Mouse (Mus musculus) hindbrain, embryonic 10.5 days (tissue): ENCODE results near the gene Il10ra. TPM values are rescaled to one million over a fixed set of nuclear protein-coding genes. Genes with fewer than 3 reads are reported as not detected.
A peak's percentile ranks its signal among the peaks of the same experiment; 100 is the strongest.

Experiments
- DNase-seq: peaks from one replicate; pipeline ENCODE4 v3.0.0-alpha.2; 2017; ENCODE audit warnings: low spot score
- H3K27ac ChIP-seq: fragments of 300-500 bp; sonication (generic); 2 replicates; pipeline ENCODE4 v1.5.1; 2016; ENCODE audit warnings: mild to moderate bottlenecking, moderate library complexity
- H3K27me3 ChIP-seq: fragments of 300-500 bp; sonication (generic); 2 replicates; pipeline ENCODE4 v1.6.1; 2016; ENCODE audit warnings: mild to moderate bottlenecking; ENCODE audit not compliant: poor library complexity, insufficient read depth, severe bottlenecking
- H3K36me3 ChIP-seq: fragments of 300-500 bp; sonication (generic); 2 replicates; pipeline ENCODE4 v1.6.1; 2016; ENCODE audit warnings: mild to moderate bottlenecking, moderate library complexity
- H3K4me1 ChIP-seq: fragments of 300-500 bp; sonication (generic); replicated peaks from 2 replicates; pipeline ENCODE4 v1.6.1; 2016; ENCODE audit warnings: mild to moderate bottlenecking
- H3K4me3 ChIP-seq: fragments of 300-500 bp; sonication (generic); 2 replicates; pipeline ENCODE4 v1.5.1; 2016; ENCODE audit warnings: mild to moderate bottlenecking, moderate library complexity
- H3K9me3 ChIP-seq: fragments of 300-500 bp; sonication (generic); 2 replicates; pipeline ENCODE4 v1.6.1; 2016; ENCODE audit warnings: mild to moderate bottlenecking, moderate library complexity
- WGBS: fragments of 180-500 bp; shearing (Covaris S2); methylation state at CpG from one replicate; pipeline ENCODE4 v1.1.7; 2016; 5-methylcytosine and 5-hydroxymethylcytosine counted together
- polyA plus RNA-seq: library from polyadenylated mRNA; unstranded; fragments of >200 nt; fragmentation: Nextera tagmentation; extraction: Ambion mirVana; gene quantifications from 2 replicates; pipeline ENCODE4 v1.2.1, GENCODE M21; 2016

The Il10ra gene
- polyA plus RNA-seq, 1 experiment from 2014 or later: 0.65 TPM

DNA sequence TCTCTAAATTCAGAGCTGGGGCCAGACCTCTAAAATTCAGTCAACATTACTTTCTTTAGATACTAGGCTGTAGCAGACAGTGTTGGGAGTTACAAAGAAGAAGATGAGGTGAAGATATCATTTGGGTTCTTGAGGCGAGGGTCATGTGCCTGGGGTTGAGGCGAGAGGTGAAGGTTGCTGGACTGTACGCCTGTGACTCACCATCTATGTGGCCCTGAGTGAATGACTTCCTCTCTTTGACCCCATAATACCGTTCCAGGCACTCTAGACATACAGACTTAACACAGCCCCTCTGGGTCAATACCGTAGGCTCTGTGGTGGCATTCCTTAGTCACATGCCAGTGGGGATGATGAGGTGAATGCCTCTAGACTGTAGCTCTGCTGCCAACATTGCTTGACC, 13.5 kb upstream of the Il10ra start:
- H3K4me1 ChIP-seq: no peaks in the 10 kb centered on the region
- no peak for DNase-seq
- H3K27ac ChIP-seq: no peak overlapping the region
- H3K9me3 ChIP-seq: no peaks in the 10 kb centered on the region
- no peaks in the 10 kb centered on the region for H3K27me3 ChIP-seq
- H3K4me3 ChIP-seq: no peak overlapping the region
- H3K36me3 ChIP-seq: no peaks in the 10 kb centered on the region
- WGBS: 90% methylated on average over 5 of the region's 5 CpGs

DNA sequence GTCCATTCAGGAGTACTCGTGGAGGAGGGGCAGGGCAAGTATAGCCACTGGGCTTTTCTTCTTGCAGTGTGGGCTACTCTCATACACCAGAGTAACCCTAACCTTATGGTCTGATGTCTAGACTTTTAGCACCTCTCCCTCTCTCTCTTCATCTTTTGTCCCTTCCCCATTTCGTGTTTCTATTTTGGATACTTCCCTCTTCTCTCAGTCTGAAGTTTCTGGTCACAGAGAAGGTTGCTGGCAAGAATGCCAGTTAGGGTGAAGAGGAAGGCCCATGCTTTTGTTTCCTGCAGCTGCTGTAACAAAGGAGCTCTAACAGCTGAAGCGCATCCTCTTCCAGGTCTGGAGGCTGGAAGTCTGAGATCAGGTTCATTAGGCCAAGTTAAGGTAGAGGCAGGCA, 11.9 kb upstream of the Il10ra start:
- H3K36me3 ChIP-seq: no peaks in the 10 kb centered on the region
- no peaks in the 10 kb centered on the region for H3K4me1 ChIP-seq
- no peaks in the 10 kb centered on the region for H3K9me3 ChIP-seq
- 71% methylated on average over 3 of the region's 3 CpGs for WGBS
- no peak overlapping the region for H3K4me3 ChIP-seq
- DNase-seq: no peak
- no peak overlapping the region for H3K27ac ChIP-seq
- H3K27me3 ChIP-seq: no peaks in the 10 kb centered on the region

DNA sequence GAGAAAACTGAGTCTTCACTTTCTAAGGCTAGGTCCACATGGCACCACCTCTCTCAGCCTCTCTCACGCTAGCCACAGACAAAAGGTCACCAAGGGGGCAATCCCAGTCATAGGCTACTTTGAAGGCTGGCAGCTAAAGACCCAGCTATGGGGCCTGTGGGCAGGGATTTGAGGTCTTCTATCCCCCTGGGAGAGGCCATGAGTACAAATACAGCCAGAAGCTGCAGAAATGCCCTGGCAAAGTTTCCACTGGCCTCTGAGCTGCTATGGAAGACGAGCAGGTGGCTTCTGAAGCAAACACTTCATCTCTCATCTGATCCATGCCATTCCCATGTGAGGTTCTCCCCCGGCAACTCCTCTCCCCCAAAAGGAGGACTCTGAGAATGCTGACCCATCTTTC, 11.1 kb upstream of the Il10ra start:
- no peak overlapping the region for H3K4me3 ChIP-seq
- WGBS: 78% methylated on average over 3 of the region's 3 CpGs
- no peaks in the 10 kb centered on the region for H3K36me3 ChIP-seq
- no peaks in the 10 kb centered on the region for H3K9me3 ChIP-seq
- H3K27ac ChIP-seq: no peak overlapping the region
- DNase-seq: no peak
- no peaks in the 10 kb centered on the region for H3K27me3 ChIP-seq
- H3K4me1 ChIP-seq: no peaks in the 10 kb centered on the region

DNA sequence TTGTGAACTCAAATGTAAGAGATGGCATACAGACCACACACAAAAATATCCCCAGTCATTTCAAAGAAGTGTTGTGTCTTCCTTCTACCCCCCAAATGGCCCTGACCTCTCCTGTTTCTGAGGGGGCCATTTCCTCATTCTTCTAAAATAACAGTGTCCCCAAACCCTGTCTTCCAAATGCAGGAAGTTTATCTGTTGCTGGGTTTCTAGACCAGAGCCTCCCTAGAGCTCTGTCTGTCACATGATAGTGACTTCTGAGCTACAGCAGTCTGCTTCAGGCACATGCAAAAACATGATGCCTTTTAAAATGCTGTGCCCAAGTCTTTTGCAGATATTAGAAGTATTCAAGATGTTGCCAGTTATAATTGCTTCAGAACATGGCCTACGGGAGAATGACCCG, 5.7 kb upstream of the Il10ra start:
- DNase-seq: no peak
- no peaks in the 10 kb centered on the region for H3K36me3 ChIP-seq
- WGBS: 93% methylated on average over 2 of the region's 2 CpGs
- H3K4me1 ChIP-seq: no peaks in the 10 kb centered on the region
- peaks cover 28% of the 10 kb centered on the region for H3K27me3 ChIP-seq
- H3K4me3 ChIP-seq: no peak overlapping the region
- no peak overlapping the region for H3K27ac ChIP-seq
- no peaks in the 10 kb centered on the region for H3K9me3 ChIP-seq

DNA sequence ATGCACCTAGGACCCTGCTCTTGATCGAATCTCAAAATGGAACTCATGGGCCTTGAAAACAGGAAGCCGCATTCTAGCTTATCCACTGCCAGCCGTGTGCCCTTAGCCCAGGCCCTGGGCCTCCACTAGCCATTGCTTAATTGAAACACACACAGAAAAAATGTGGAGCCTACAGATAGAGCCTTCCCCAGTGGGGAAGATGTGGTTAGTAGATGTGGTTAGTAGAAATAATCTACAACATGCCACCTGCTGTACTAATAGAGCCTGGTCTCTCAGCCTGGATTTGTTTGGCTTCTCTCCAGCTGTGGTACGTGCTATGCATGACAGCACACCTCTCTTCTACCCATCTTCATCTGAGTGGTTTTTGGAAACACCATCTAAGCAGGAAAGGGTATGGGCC, 5.3 kb upstream of the Il10ra start:
- DNase-seq: no peak
- no peaks in the 10 kb centered on the region for H3K9me3 ChIP-seq
- 90% methylated on average over 4 of the region's 4 CpGs for WGBS
- no peaks in the 10 kb centered on the region for H3K36me3 ChIP-seq
- H3K27me3 ChIP-seq: peaks cover 32% of the 10 kb centered on the region
- H3K27ac ChIP-seq: no peak overlapping the region
- H3K4me1 ChIP-seq: peaks cover 2% of the 10 kb centered on the region; the same call in 1 of the 2 replicates
- no peak overlapping the region for H3K4me3 ChIP-seq

DNA sequence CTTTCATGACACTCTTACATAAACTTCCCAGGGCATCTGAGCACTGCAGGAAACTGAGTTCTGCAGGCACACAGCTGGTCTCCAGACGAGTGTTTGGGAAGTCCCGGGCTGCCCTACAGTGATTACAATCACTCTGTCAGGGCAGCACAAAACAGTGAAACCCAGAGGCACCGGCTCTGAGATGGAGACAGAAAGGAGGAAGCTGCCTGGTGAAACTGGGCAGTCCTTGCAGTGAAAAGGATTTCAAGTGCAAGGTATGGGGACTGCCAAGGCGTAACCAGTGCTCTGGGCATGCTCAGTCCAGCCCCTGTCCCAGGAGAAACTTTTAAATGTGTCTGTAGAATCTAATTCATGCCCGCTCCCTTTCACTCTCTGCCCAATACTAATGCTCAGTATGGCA, 3.3 kb upstream of the Il10ra start:
- Histone ChIP-seq H3K27me3 (peaks cover 52% of the 10 kb centered on the region), H3K4me3 (no peak overlapping the region), H3K36me3 (no peaks in the 10 kb centered on the region), H3K9me3 (no peaks in the 10 kb centered on the region), H3K4me1 (peaks cover 20% of the 10 kb centered on the region), H3K27ac (no peak overlapping the region)
- 46% methylated on average over 5 of the region's 5 CpGs for WGBS
- no peak for DNase-seq

DNA sequence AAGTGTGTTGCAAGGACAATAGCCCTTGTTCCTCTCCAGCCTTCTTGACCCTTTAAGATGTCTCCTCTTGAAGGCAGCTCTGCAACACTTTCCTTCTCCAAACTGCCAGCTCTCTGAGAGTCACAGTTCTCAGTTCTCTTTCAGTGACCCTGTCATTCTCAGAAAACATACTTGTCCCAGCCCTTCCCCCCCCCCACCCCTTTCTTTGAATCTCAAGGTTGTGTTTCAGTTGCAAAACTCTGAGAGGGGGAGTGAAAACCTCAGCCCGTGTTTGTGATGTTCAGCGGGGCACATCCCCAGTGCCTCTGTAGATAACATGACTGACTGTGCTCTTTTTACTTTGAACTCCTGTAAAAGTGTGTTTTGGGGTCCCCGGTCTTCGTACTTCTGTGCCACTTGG, 870 bp downstream of the Il10ra start:
- H3K4me3 ChIP-seq: peak overlapping the region; percentile 52; the same call in 1 of the 2 replicates
- no peak overlapping the region for H3K27ac ChIP-seq
- DNase-seq: no peak
- no peaks in the 10 kb centered on the region for H3K36me3 ChIP-seq
- peaks cover 20% of the 10 kb centered on the region for H3K4me1 ChIP-seq
- no peaks in the 10 kb centered on the region for H3K9me3 ChIP-seq
- peaks cover 58% of the 10 kb centered on the region for H3K27me3 ChIP-seq
- WGBS: 60% methylated on average over 4 of the region's 4 CpGs

DNA sequence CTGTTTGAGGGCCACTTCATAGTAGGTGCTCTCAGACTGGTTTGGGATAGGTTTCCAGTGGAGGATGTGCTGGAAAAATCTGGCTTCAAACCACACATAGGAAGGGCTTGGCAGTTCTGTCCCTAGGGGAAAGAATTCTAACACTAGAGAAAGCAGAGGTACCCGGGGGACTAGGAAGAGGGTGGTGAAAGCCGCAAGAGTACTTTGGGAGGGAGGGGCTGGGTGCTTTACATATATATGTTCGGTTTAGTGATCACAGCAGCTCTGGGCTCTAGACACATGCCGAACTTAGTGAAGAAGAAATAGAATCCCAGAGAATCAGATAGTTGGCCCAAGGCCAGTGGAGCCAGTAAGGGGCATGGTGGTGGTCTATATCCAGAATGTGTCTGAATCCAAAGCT, 1.9 kb downstream of the Il10ra start:
- H3K36me3 ChIP-seq: no peaks in the 10 kb centered on the region
- H3K27ac ChIP-seq: no peak overlapping the region
- 91% methylated on average over 4 of the region's 4 CpGs for WGBS
- no peak for DNase-seq
- H3K4me3 ChIP-seq: no peak overlapping the region
- peaks cover 20% of the 10 kb centered on the region for H3K4me1 ChIP-seq
- H3K27me3 ChIP-seq: peaks cover 54% of the 10 kb centered on the region
- no peaks in the 10 kb centered on the region for H3K9me3 ChIP-seq

DNA sequence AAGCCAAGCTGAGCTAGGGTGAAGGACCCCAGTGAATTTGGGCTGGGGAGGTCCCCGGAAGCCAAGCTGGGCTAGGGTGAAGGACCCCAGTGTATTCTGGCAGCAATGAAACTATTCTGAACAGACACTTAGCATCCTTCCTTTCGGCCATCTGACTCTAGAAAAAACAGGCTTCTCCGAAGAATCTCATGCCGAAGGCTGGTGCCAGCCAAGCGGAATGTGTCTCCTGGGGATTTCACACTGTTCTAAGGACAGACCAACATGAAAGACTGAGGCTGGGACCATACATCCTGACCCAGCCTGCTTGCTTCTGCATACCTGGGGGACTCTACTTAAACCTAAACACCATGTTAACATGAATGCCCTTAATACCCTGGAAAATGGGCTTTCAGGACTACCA, 7.1 kb downstream of the Il10ra start:
- Histone ChIP-seq H3K27me3 (peaks cover 2% of the 10 kb centered on the region; the same call in 1 of the 2 replicates), H3K27ac (no peak overlapping the region), H3K4me1 (no peaks in the 10 kb centered on the region; the same call in 1 of the 2 replicates), H3K4me3 (no peak overlapping the region), H3K9me3 (no peaks in the 10 kb centered on the region), H3K36me3 (no peaks in the 10 kb centered on the region)
- DNase-seq: no peak
- 77% methylated on average over 5 of the region's 5 CpGs for WGBS

DNA sequence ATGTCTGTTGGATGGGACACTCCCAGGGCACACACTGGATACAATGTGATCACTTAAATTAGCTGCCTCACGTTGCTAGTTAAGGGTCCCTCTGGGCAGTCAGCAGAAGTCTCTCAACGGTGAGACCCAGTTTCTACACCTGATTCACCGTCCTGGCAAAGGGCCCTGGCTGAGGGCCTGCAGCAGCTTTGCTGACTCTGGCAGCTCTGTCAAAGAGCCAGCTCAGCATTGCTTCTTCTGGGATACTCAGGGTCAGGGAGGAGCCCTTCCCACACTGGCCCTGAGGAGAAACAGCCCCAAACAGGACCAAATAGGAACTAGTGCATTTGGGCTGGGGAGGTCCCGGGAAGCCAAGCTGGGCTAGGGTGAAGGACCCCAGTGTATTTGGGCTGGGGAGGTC, 7.5 kb downstream of the Il10ra start:
- no peak overlapping the region for H3K27ac ChIP-seq
- H3K4me1 ChIP-seq: no peaks in the 10 kb centered on the region; the same call in 1 of the 2 replicates
- WGBS: 72% methylated on average over 4 of the region's 4 CpGs
- no peaks in the 10 kb centered on the region; the same call in 1 of the 2 replicates for H3K27me3 ChIP-seq
- DNase-seq: no peak
- H3K9me3 ChIP-seq: no peaks in the 10 kb centered on the region
- no peaks in the 10 kb centered on the region for H3K36me3 ChIP-seq
- H3K4me3 ChIP-seq: no peak overlapping the region

DNA sequence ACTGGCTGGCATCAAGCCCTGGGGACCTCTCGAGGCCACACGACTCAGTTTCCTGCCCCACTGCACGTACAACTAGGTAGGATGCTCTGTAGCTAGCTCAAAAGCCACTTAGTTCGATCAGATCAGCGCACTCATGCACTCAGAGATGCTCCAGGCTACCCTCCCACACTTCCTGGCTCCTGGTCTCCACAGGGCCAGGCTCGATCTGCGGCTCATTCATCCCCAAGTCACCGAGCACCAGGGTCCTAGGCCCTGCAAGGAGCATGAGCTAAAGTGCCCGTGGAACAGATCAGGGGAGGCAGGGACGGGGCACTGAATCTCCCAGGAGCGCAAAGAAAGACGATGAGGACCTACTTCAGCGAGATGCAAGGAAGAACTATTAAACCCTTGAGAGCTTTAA, 9.9 kb downstream of the Il10ra start:
- WGBS: 87% methylated on average over 13 of the region's 13 CpGs

DNA sequence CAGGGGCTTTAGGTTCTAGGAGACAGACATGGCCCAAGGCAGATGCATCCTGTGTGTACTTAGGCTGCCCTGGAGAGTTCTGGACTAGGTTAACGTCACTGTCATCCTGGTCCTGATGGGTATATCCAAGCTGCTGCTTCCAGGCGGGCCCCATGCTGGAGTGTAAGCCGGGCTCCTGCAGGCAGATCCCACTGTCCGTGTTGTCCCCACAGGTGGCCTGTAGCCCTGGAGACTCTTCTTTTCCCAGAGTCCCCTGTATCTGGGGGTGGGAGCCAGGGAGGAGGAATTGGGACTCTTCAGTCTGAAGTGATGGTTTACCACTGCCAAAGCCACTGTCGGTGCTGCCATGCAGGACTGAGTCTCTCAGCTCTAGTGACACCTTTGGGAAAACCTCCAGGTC, 13.0 kb downstream of the Il10ra start:
- WGBS: 82% methylated on average over 5 of the region's 5 CpGs
- Histone ChIP-seq H3K4me1 (peaks cover 16% of the 10 kb centered on the region), H3K36me3 (no peaks in the 10 kb centered on the region), H3K27me3 (no peaks in the 10 kb centered on the region), H3K9me3 (no peaks in the 10 kb centered on the region), H3K4me3 (no peak overlapping the region), H3K27ac (no peak overlapping the region)
- DNase-seq: no peak

More for the DNA sequence above, 9.9 kb downstream of the Il10ra start:
- Histone ChIP-seq H3K9me3 (no peaks in the 10 kb centered on the region), H3K27ac (no peak overlapping the region), H3K36me3 (no peaks in the 10 kb centered on the region), H3K4me3 (no peak overlapping the region), H3K4me1 (peaks cover 7% of the 10 kb centered on the region), H3K27me3 (no peaks in the 10 kb centered on the region)
- no peak for DNase-seq

DNA sequence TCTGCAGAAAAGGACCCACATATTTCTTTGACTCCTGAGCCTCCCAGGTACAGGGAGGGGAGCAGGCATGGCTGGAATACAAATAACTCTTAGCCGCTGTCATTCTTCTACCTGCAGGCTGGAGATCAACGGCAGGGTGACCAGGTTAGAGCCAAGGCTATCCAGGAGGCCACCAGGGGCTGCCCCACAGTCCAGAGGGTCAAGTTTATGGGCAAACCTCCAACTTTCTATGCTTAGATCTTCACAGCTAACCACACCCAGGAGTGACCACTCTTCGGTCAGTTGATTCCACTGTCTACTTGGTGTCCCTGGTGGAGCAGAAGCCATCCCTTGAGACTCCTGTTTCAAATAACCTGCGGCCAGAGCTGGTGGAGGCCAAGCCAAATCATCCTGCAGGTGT, 13.5 kb downstream of the Il10ra start:
- DNase-seq: no peak
- Histone ChIP-seq H3K27me3 (no peaks in the 10 kb centered on the region), H3K36me3 (no peaks in the 10 kb centered on the region), H3K4me3 (no peak overlapping the region), H3K9me3 (no peaks in the 10 kb centered on the region), H3K27ac (no peak overlapping the region), H3K4me1 (peaks cover 16% of the 10 kb centered on the region)
- 92% methylated on average over 4 of the region's 4 CpGs for WGBS

DNA sequence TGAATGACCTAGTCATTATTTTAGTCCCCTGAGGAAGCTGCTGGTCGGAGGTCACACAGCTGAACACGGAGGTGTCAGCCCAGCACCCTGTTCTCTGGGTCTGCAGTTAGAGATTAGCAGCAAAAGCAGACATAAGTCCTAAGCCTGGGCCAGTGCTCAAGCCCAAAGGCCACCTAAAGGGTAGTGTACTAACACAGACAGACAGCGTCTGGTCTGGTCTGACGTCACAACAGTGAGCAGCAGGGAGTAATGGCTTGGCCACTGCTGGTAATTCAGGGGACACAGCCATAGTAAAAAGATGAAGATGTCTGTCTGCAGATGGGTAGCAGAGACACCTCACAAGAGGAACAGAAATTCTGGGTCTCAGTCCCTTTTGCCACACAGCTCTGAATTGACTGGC, 14.3 kb downstream of the Il10ra start:
- Histone ChIP-seq H3K27me3 (no peaks in the 10 kb centered on the region), H3K36me3 (no peaks in the 10 kb centered on the region), H3K4me1 (peaks cover 16% of the 10 kb centered on the region), H3K9me3 (no peaks in the 10 kb centered on the region), H3K4me3 (no peak overlapping the region), H3K27ac (no peak overlapping the region)
- WGBS: 61% methylated on average over 4 of the region's 4 CpGs
- no peak for DNase-seq
